Mouse (Mus musculus) megakaryocyte-erythroid progenitor cell, adult 5 weeks (primary cell): ENCODE results near the gene Abcc12. TPM values are rescaled to one million over a fixed set of nuclear protein-coding genes. Genes with fewer than 3 reads are reported as not detected.

ENCODE experiments used
- polyA plus RNA-seq: library from polyadenylated mRNA; stranded (reverse); fragments of >175 nt; gene quantifications from 2 replicates; pipeline ENCODE4 v1.2.3, GENCODE M21; 2012

Gene Abcc12
- polyA plus RNA-seq = not detected in 2 replicates

DNA sequence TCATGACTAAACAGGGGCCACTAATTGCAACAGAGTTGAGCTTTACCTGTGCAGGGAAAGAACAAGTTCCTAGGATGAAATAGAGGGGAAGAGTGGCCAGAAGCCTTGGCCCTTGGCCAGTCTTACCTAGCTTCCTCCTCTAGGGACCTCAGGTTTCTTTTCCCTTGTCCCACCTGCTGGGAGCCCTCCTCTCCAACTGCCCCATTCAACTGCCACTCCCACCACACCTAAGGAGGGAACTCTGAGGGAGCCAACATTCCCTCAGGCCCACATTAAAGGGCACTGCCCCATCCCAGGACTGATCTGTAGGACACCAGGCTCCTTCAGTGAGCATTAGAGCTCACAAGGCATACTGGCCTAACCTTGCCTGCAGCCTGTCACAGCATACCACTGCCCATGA, at the start of gene Abcc12:
Abcc12 (minus strand) TSS at position 229 of the 400 bp plus-strand sequence.

GRCm38 (mm10) chr8:86623911-86624731, 43.6 kb upstream of the Abcc12 start, which contains the start of gene Lonp2:
Gene Lonp2, plus strand, starts transcription at chr8:86624043.

Other genes starting within 250 kb of the Abcc12 start
- gene Lonp2, start 43.4 kb upstream of the Abcc12 start, polyA plus RNA-seq = 42.6 and 43.2 TPM in 2 replicates
- 1.9 and 4.0 TPM in 2 replicates for gene Gm10638, start 165.0 kb upstream of the Abcc12 start, polyA plus RNA-seq
- 5.6 and 7.4 TPM in 2 replicates for gene Siah1a, start 165.2 kb upstream of the Abcc12 start, polyA plus RNA-seq